Mouse (Mus musculus): ENCODE results near the gene Olfr459. TPM values are rescaled to one million over a fixed set of nuclear protein-coding genes. Genes with fewer than 3 reads are reported as not detected.

Gene Olfr459
- polyA plus RNA-seq (2012; rRNA removed): not detected in 2 replicates

GRCm38 (mm10) chr6:41775077-41775476 lies at the start of gene Olfr459:
Gene Olfr459 (minus strand): TSS chr6:41775177.
- WGBS: 83% methylated on average over 7 of the region's 7 CpGs

GRCm38 (mm10) chr6:41824086-41824485 lies 49.1 kb upstream of the Olfr459 start:
- TF ChIP-seq POLR2A (IDR thresholded peaks at IDR 0.05; ENCODE audit: low read depth, low read length) (no peak), CTCF (IDR thresholded peaks at IDR 0.05; ENCODE audit: extremely low read depth, insufficient read length, insufficient replicate concordance, low read depth, low read length) (no peak)
- H3K27ac ChIP-seq (ENCODE audit: insufficient read depth, low read depth, low read length): no peak overlapping the region
- no peak overlapping the region for H3K4me3 ChIP-seq (ENCODE audit: low read depth, low read length)
- no peaks in the 10 kb centered on the region for H3K27me3 ChIP-seq (ENCODE audit: control insufficient read depth, insufficient read depth, low read length)
- no peaks in the 10 kb centered on the region for H3K4me1 ChIP-seq (ENCODE audit: control insufficient read depth, insufficient read depth, insufficient read length, low read length)
- no peaks in the 10 kb centered on the region for H3K36me3 ChIP-seq (ENCODE audit: control insufficient read depth, insufficient read depth, low read length)

More at GRCm38 (mm10) chr6:41775077-41775476, at the start of gene Olfr459:
- no peak within 1 kb of the TSS for H3K4me3 ChIP-seq (ENCODE audit: low read depth, low read length)
- H3K36me3 ChIP-seq (ENCODE audit: control insufficient read depth, insufficient read depth, low read length): no peaks in the 10 kb centered on the region
- no peaks in the 10 kb centered on the region for H3K4me1 ChIP-seq (ENCODE audit: control insufficient read depth, insufficient read depth, insufficient read length, low read length)
- H3K27ac ChIP-seq (ENCODE audit: insufficient read depth, low read depth, low read length): no peak within 1 kb of the TSS
- TF ChIP-seq CTCF (IDR thresholded peaks at IDR 0.05; ENCODE audit: extremely low read depth, insufficient read length, insufficient replicate concordance, low read depth, low read length) (no peak), POLR2A (IDR thresholded peaks at IDR 0.05; ENCODE audit: low read depth, low read length) (no peak)
- no peaks in the 10 kb centered on the region for H3K27me3 ChIP-seq (ENCODE audit: control insufficient read depth, insufficient read depth, low read length)

GRCm38 (mm10) chr6:41786700-41787099 lies 11.7 kb upstream of the Olfr459 start:
- 82% methylated on average over 2 of the region's 2 CpGs for WGBS
- TF ChIP-seq POLR2A (IDR thresholded peaks at IDR 0.05; ENCODE audit: low read depth, low read length) (no peak), CTCF (IDR thresholded peaks at IDR 0.05; ENCODE audit: extremely low read depth, insufficient read length, insufficient replicate concordance, low read depth, low read length) (no peak)
- H3K36me3 ChIP-seq (ENCODE audit: control insufficient read depth, insufficient read depth, low read length): no peaks in the 10 kb centered on the region

GRCm38 (mm10) chr6:41775721-41776120 lies 744 bp upstream of the Olfr459 start:
- no peak overlapping the region for H3K27ac ChIP-seq (ENCODE audit: insufficient read depth, low read depth, low read length)
- H3K4me1 ChIP-seq (ENCODE audit: control insufficient read depth, insufficient read depth, insufficient read length, low read length): no peaks in the 10 kb centered on the region
- TF ChIP-seq CTCF (IDR thresholded peaks at IDR 0.05; ENCODE audit: extremely low read depth, insufficient read length, insufficient replicate concordance, low read depth, low read length) (no peak), POLR2A (IDR thresholded peaks at IDR 0.05; ENCODE audit: low read depth, low read length) (no peak)
- no peaks in the 10 kb centered on the region for H3K27me3 ChIP-seq (ENCODE audit: control insufficient read depth, insufficient read depth, low read length)
- WGBS: 65% methylated on average over 6 of the region's 6 CpGs
- no peak overlapping the region for H3K4me3 ChIP-seq (ENCODE audit: low read depth, low read length)
- H3K36me3 ChIP-seq (ENCODE audit: control insufficient read depth, insufficient read depth, low read length): no peaks in the 10 kb centered on the region

More at GRCm38 (mm10) chr6:41786700-41787099, 11.7 kb upstream of the Olfr459 start:
- H3K4me3 ChIP-seq (ENCODE audit: low read depth, low read length): no peak overlapping the region
- H3K27me3 ChIP-seq (ENCODE audit: control insufficient read depth, insufficient read depth, low read length): no peaks in the 10 kb centered on the region
- H3K27ac ChIP-seq (ENCODE audit: insufficient read depth, low read depth, low read length): no peak overlapping the region
- H3K4me1 ChIP-seq (ENCODE audit: control insufficient read depth, insufficient read depth, insufficient read length, low read length): no peaks in the 10 kb centered on the region

GRCm38 (mm10) chr6:41769872-41770271 lies 5.1 kb downstream of the Olfr459 start:
- Histone ChIP-seq H3K27ac (ENCODE audit: insufficient read depth, low read depth, low read length) (no peak overlapping the region), H3K27me3 (ENCODE audit: control insufficient read depth, insufficient read depth, low read length) (no peaks in the 10 kb centered on the region), H3K4me1 (ENCODE audit: control insufficient read depth, insufficient read depth, insufficient read length, low read length) (no peaks in the 10 kb centered on the region), H3K36me3 (ENCODE audit: control insufficient read depth, insufficient read depth, low read length) (no peaks in the 10 kb centered on the region), H3K4me3 (ENCODE audit: low read depth, low read length) (no peak overlapping the region)
- TF ChIP-seq CTCF (IDR thresholded peaks at IDR 0.05; ENCODE audit: extremely low read depth, insufficient read length, insufficient replicate concordance, low read depth, low read length) (no peak), POLR2A (IDR thresholded peaks at IDR 0.05; ENCODE audit: low read depth, low read length) (no peak)
- 71% methylated on average over 1 of the region's 1 CpGs for WGBS

GRCm38 (mm10) chr6:41764306-41764705 lies 10.7 kb downstream of the Olfr459 start:
- H3K27ac ChIP-seq (ENCODE audit: insufficient read depth, low read depth, low read length): no peak overlapping the region
- no peaks in the 10 kb centered on the region for H3K27me3 ChIP-seq (ENCODE audit: control insufficient read depth, insufficient read depth, low read length)
- WGBS: 75% methylated on average over 5 of the region's 5 CpGs

GRCm38 (mm10) chr6:41762370-41762757 lies 12.6 kb downstream of the Olfr459 start:
- no peaks in the 10 kb centered on the region for H3K27me3 ChIP-seq (ENCODE audit: control insufficient read depth, insufficient read depth, low read length)
- no peak overlapping the region for H3K4me3 ChIP-seq (ENCODE audit: low read depth, low read length)
- H3K36me3 ChIP-seq (ENCODE audit: control insufficient read depth, insufficient read depth, low read length): no peaks in the 10 kb centered on the region
- WGBS: 83% methylated on average over 1 of the region's 1 CpGs
- H3K4me1 ChIP-seq (ENCODE audit: control insufficient read depth, insufficient read depth, insufficient read length, low read length): no peaks in the 10 kb centered on the region
- no peak for TF ChIP-seq CTCF (IDR thresholded peaks at IDR 0.05; ENCODE audit: extremely low read depth, insufficient read length, insufficient replicate concordance, low read depth, low read length)
- TF ChIP-seq POLR2A (IDR thresholded peaks at IDR 0.05; ENCODE audit: low read depth, low read length): no peak
- H3K27ac ChIP-seq (ENCODE audit: insufficient read depth, low read depth, low read length): no peak overlapping the region

More at GRCm38 (mm10) chr6:41764306-41764705, 10.7 kb downstream of the Olfr459 start:
- H3K36me3 ChIP-seq (ENCODE audit: control insufficient read depth, insufficient read depth, low read length): no peaks in the 10 kb centered on the region
- no peaks in the 10 kb centered on the region for H3K4me1 ChIP-seq (ENCODE audit: control insufficient read depth, insufficient read depth, insufficient read length, low read length)
- TF ChIP-seq POLR2A (IDR thresholded peaks at IDR 0.05; ENCODE audit: low read depth, low read length) (no peak), CTCF (IDR thresholded peaks at IDR 0.05; ENCODE audit: extremely low read depth, insufficient read length, insufficient replicate concordance, low read depth, low read length) (no peak)
- H3K4me3 ChIP-seq (ENCODE audit: low read depth, low read length): no peak overlapping the region

All from small intestine, adult 2 months (tissue).